Comparison of ENCODE assay signal across 8 mouse cellular contexts in the genomic region with DNA sequence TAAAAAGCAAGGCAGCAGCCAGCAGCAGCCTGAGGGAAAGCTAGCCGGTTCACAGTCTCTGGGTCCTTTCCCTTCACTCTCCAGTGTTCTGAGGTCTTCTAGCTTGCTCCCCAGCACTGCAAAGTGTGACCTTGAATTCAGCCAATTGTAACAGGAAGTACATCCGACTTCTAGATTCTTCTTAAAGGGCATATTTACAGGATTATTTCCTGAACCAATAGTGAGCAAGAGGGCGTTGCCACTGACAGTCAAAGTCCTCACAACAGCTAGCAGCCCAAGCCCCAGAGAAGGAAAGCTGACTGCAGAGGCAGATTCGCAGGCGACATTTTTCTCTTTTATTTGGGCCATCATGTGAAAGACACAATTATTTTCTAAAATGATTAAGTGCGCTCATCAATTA. TPM values are rescaled to one million over a fixed set of nuclear protein-coding genes. Genes with fewer than 3 reads are reported as not detected.
DNase-seq lines count a peak whose midpoint lies in the region; ATAC-seq lines count a peak whose summit lies in the region.

No protein-coding gene starts in this region.

- intact Hi-C loops in heart, postnatal 36 days (cut with DNase I), result loop anchor here (2.0 to 5.0 kb wide), 2 partner anchors 64 to 78 kb away; partner anchors contain the start of gene Ift81

- H3K9ac ChIP-seq in lung, embryonic 15.5 days, result no peak overlapping the region
- no peak overlapping the region for H3K9ac ChIP-seq in midbrain, embryonic 14.5 days (replicated peaks; ENCODE audit: low read length)
- H3K9ac ChIP-seq in forebrain, embryonic 12.5 days, result no peak overlapping the region

- H3K4me1 ChIP-seq in lung, embryonic 15.5 days, result peaks cover 28% of the 10 kb centered on the region
- H3K4me1 ChIP-seq in midbrain, embryonic 14.5 days (ENCODE audit: control insufficient read depth, insufficient read depth, low read length), result no peaks in the 10 kb centered on the region
- H3K4me1 ChIP-seq in forebrain, embryonic 12.5 days, result peaks cover 4% of the 10 kb centered on the region

- peak; percentile 35 to 36 for DNase-seq in spleen, postnatal 36 days (ENCODE audit: low spot score in 2 of 2)
- no peak for DNase-seq in spleen, postnatal 4 days (ENCODE audit: low spot score in 2 of 2)
- DNase-seq in heart, postnatal 36 days, result peak; percentile 14 to 40
- DNase-seq in thymus, postnatal 4 days, result peak; percentile 24
- DNase-seq in midbrain, embryonic 14.5 days, result no peak
- DNase-seq in gastrocnemius, postnatal 25 days, result no peak

- ATAC-seq in lung, embryonic 15.5 days (ENCODE audit: borderline replicate concordance, extremely low read depth, low FRiP score, low TSS enrichment), result no peak
- ATAC-seq in midbrain, embryonic 14.5 days (ENCODE audit: low FRiP score, low TSS enrichment), result no peak
- ATAC-seq in forebrain, embryonic 12.5 days (ENCODE audit: low FRiP score), result no peak

- 52% methylated on average over 6 of the region's 6 CpGs for WGBS in lung, embryonic 15.5 days
- 83% methylated on average over 6 of the region's 6 CpGs for WGBS in midbrain, embryonic 14.5 days
- 69% methylated on average over 6 of the region's 6 CpGs for WGBS in forebrain, embryonic 12.5 days

- H3K4me2 ChIP-seq in lung, embryonic 15.5 days, result no peak overlapping the region
- no peak overlapping the region for H3K4me2 ChIP-seq in midbrain, embryonic 14.5 days (ENCODE audit: low read length)
- no peak overlapping the region for H3K4me2 ChIP-seq in forebrain, embryonic 12.5 days

- no peaks in the 10 kb centered on the region for H3K9me3 ChIP-seq in lung, embryonic 15.5 days
- H3K9me3 ChIP-seq in midbrain, embryonic 14.5 days (ENCODE audit: control insufficient read depth, low read length), result no peaks in the 10 kb centered on the region
- no peaks in the 10 kb centered on the region for H3K9me3 ChIP-seq in forebrain, embryonic 12.5 days

- peak overlapping the region; percentile 53 for H3K27ac ChIP-seq in lung, embryonic 15.5 days
- no peak overlapping the region for H3K27ac ChIP-seq in midbrain, embryonic 14.5 days (replicated peaks; ENCODE audit: low read depth, low read length)
- H3K27ac ChIP-seq in forebrain, embryonic 12.5 days, result no peak overlapping the region

- no peaks in the 10 kb centered on the region for H3K36me3 ChIP-seq in lung, embryonic 15.5 days
- peaks cover 2% of the 10 kb centered on the region; the same call in 1 of the 2 replicates for H3K36me3 ChIP-seq in midbrain, embryonic 14.5 days (ENCODE audit: control insufficient read depth, insufficient read depth, low read length)
- peaks cover 4% of the 10 kb centered on the region; the same call in 1 of the 2 replicates for H3K36me3 ChIP-seq in forebrain, embryonic 12.5 days (replicated peaks)

- no peaks in the 10 kb centered on the region for H3K27me3 ChIP-seq in lung, embryonic 15.5 days
- H3K27me3 ChIP-seq in midbrain, embryonic 14.5 days (ENCODE audit: control insufficient read depth, insufficient read depth, low read length), result no peaks in the 10 kb centered on the region
- H3K27me3 ChIP-seq in forebrain, embryonic 12.5 days, result no peaks in the 10 kb centered on the region

- H3K4me3 ChIP-seq in lung, embryonic 15.5 days, result no peak overlapping the region
- no peak overlapping the region for H3K4me3 ChIP-seq in midbrain, embryonic 14.5 days (replicated peaks; ENCODE audit: low read depth, low read length)
- H3K4me3 ChIP-seq in forebrain, embryonic 12.5 days (replicated peaks), result no peak overlapping the region

RNA-seq across cellular contexts. Expression of gene Atp2a2, which starts 46.6 kb away (rescaled TPM):
- total RNA-seq in heart, postnatal 36 days (2021), result over 10,000 TPM; 11,843 to 11,873 TPM
- polyA plus RNA-seq in lung, embryonic 15.5 days (2015; fragmentation: Nextera tagmentation; extraction: Ambion mirVana), result 31.3 and 37.3 TPM in 2 replicates
- polyA plus RNA-seq in midbrain, embryonic 14.5 days (2014; fragmentation: Nextera tagmentation; extraction: Ambion mirVana), result 46.5 and 59.3 TPM in 2 replicates
- total RNA-seq in gastrocnemius, postnatal 25 days (2021), result 100 to 1,000 TPM; 101 to 561 TPM
- 57.9 and 61.2 TPM in 2 replicates for polyA plus RNA-seq in forebrain, embryonic 12.5 days (2016; fragmentation: Nextera tagmentation; extraction: Ambion mirVana)

Comparison
In these comparisons a context has a peak if more than half of its experiments do, and no peak if none do; other contexts are left out.
1. DNase-seq: peak in spleen, postnatal 36 days (2 of 2), heart, postnatal 36 days (2 of 2) and thymus, postnatal 4 days (single experiment); none in spleen, postnatal 4 days (0 of 2), midbrain, embryonic 14.5 days (single experiment) and gastrocnemius, postnatal 25 days (single experiment).